Mouse (Mus musculus): ENCODE measurements around the gene Birc5.
"Not testable (repeated sequence)": the region's sequence is repeated elsewhere in the genome, so short reads cannot be mapped to it uniquely, and the experiment has no call there.

- not testable (repeated sequence) for TF ChIP-seq CTCF (conservative IDR thresholded peaks at IDR 0.05; ENCODE audit: low read length); POU5F1 (IDR thresholded peaks at IDR 0.05; ENCODE audit: borderline replicate concordance, low read length); NANOG (IDR thresholded peaks at IDR 0.05; ENCODE audit: borderline replicate concordance, low read length)
These were observed 33.2 kb upstream of the Birc5 start for GRCm38 (mm10) chr11:117815850-117816249.
